Mouse (Mus musculus): Measurements from ENCODE around the gene Ap1b1. TPM values are rescaled to one million over a fixed set of nuclear protein-coding genes. Genes with fewer than 3 reads are reported as not detected.

The Ap1b1 gene
- polyA plus RNA-seq, 1 experiment from 2014 or later, result 93.8 TPM

Small RNA genes within 50 kb of the gene (microRNA-seq; reads per million reads assigned to microRNA genes)
- not detected for gene Gm47296

Other genes starting within 250 kb of the Ap1b1 start
- 2.9 and 4.2 TPM in 2 replicates for gene Cabp7, start 240.0 kb upstream of the Ap1b1 start, polyA plus RNA-seq (2015; fragmentation: Nextera tagmentation; extraction: Ambion mirVana)
- 61.9 and 62.2 TPM in 2 replicates for gene Nf2, start 137.3 kb upstream of the Ap1b1 start, polyA plus RNA-seq (2015; fragmentation: Nextera tagmentation; extraction: Ambion mirVana)
- gene Nipsnap1, start 112.9 kb upstream of the Ap1b1 start, polyA plus RNA-seq (2015; fragmentation: Nextera tagmentation; extraction: Ambion mirVana), result 121 and 137 TPM in 2 replicates
- 43.4 and 46.5 TPM in 2 replicates for gene Thoc5, start 91.5 kb upstream of the Ap1b1 start, polyA plus RNA-seq (2015; fragmentation: Nextera tagmentation; extraction: Ambion mirVana)
- gene Nefh, start 38.8 kb upstream of the Ap1b1 start, polyA plus RNA-seq (2015; fragmentation: Nextera tagmentation; extraction: Ambion mirVana), result 22.1 and 24.0 TPM in 2 replicates
- gene Rasl10a, start 71.3 kb downstream of the Ap1b1 start, polyA plus RNA-seq (2015; fragmentation: Nextera tagmentation; extraction: Ambion mirVana), result 2.8 and 2.9 TPM in 2 replicates
- gene Gas2l1, start 78.5 kb downstream of the Ap1b1 start, polyA plus RNA-seq (2015; fragmentation: Nextera tagmentation; extraction: Ambion mirVana), result 25.9 and 26.0 TPM in 2 replicates
- 40.0 and 41.5 TPM in 2 replicates for gene Rhbdd3, start 112.1 kb downstream of the Ap1b1 start, polyA plus RNA-seq (2015; fragmentation: Nextera tagmentation; extraction: Ambion mirVana)
- gene Ewsr1, start 112.4 kb downstream of the Ap1b1 start, polyA plus RNA-seq (2015; fragmentation: Nextera tagmentation; extraction: Ambion mirVana), result 533 and 582 TPM in 2 replicates
- gene Emid1, start 165.4 kb downstream of the Ap1b1 start, polyA plus RNA-seq (2015; fragmentation: Nextera tagmentation; extraction: Ambion mirVana), result 20.1 and 30.6 TPM in 2 replicates

Data from neural tube, embryonic 15.5 days (tissue).